Mouse (Mus musculus) cerebellum, postnatal 4 days (tissue): Measurements from ENCODE around the gene Dyrk1b.

Source experiments
- DNase-seq, 2 experiments: peaks; one replicate each; pipeline ENCODE4 v3.0.0; 2022; ENCODE audit warnings: low spot score in 2 of 2, mixed read lengths in 1 of 2

Dyrk1b gene

DNA sequence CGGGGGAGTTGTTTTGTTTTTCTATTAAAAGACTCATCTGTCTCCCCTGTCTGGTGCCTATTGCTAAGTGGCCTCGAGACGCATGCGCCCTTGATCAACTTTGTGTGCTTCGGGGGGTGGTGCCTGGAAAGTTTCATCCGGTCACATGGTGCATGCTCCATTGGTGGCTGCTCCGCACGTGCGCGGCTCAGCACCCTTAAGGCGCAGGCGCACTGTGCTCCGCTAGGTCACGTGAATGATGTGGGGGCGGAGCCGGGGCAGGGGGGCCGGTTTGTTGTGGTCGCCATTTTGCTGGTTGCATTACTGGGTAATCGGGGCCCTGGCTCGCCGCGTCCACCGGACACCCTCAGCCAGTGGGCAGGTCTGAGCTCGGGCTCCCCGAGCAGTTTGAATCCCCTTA, at the start of gene Dyrk1b:
Gene Dyrk1b, plus strand, starts transcription at position 242 of the 400 bp plus-strand sequence.
- peak; percentile 93 to 98 for DNase-seq

GRCm38 (mm10) chr7:28137613-28138012, 41.7 kb upstream of the Dyrk1b start:
- DNase-seq = peak in 1 of 2 experiments; percentile 61

DNA sequence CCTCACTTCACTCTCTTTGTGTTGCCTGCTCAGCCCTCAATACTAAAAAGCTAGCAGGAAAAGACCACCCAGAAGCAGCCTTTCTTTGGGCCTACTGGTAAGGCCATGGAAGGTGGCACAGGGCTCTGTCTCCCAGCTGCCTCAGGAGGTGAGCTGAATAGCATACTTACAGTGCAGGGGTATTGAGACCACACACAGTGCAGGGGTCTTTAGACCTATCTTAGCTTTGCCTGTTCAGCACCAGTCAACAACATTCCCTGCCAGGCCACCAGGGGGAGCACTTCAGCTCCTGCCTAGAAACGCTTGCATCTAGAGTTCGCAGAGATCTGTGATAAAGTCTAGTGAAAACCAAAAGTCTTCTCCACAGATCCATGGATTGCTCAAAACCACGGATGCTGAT, 31.0 kb upstream of the Dyrk1b start:
- peak; percentile 54 to 71 for DNase-seq

GRCm38 (mm10) chr7:28149841-28150240, 29.4 kb upstream of the Dyrk1b start:
- DNase-seq = no peak

DNA sequence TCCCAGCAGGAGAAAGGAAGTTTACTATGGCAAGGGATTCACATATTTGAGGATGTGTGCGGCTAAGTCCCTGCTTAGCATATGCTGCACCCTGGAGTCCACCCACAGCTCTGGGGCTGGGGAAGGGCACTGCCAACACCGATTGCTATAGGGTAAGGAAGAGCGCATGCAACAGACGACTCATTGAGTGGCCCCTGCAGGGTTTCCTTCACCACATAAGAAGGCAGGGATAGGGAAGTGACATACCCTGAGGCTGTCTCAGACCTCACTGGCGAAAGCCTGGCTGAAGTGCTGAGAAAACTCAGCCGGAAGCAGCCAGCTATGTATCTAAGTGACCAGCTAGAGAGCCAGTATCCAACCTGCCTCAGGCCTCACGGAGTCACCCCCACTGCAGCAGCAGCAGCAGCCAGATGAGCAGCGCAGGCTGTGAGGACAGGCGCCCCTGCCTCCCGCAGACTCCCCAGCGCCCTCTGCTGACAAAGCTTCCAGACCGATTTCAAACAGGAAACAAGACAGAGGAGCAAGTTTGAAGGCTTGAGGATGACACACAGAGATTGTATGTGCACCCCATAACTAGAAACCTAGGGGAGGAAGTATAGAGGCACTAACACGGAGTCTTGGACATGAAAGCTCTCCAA, 27.6 kb upstream of the Dyrk1b start:
- peak in 1 of 2 experiments; percentile 47 for DNase-seq

DNA sequence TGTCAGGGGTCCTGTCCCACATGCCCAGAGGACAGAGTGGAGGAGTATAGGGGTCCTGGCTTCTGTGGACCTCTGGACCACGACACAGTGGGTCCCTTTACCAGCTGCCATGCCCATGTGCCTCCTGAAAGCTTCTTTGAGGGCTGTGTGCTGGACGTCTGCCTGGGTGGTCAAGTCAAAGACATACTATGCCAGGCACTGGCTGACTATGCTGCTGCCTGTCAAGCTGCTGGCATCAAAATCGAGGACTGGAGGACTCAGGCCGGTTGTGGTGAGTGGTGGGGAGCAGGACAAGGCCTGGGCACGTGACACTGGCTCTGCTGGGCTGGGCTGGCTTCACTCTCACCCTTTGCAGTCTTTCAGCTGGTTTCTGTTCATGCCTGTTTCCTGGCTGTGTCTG, 25.7 kb upstream of the Dyrk1b start:
- peak in 1 of 2 experiments; percentile 22 for DNase-seq

DNA sequence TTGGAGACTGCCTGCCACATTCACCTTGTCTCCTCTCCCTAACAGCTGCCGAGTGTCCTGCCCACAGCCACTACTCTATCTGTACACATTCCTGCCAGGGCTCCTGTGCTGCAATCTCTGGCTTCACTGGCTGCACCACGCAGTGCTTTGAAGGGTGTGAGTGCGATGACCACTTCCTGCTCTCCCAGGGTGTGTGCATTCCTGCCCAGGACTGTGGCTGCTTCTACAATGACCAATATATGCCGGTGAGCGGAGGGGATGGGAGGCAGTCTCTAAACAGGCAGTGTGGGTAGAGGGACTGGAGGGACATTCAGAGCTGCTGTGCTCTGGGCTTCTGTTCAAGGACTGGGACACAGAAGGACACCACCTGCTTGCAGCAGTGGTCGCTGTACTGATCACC, 20.0 kb upstream of the Dyrk1b start:
- DNase-seq = no peak

GRCm38 (mm10) chr7:28159893-28160292, 19.4 kb upstream of the Dyrk1b start:
- no peak for DNase-seq

GRCm38 (mm10) chr7:28161163-28161749, 18.0 kb upstream of the Dyrk1b start:
- no peak for DNase-seq

- no peak for DNase-seq
Observed at GRCm38 (mm10) chr7:28165406-28165805, 13.9 kb upstream of the Dyrk1b start.

DNA sequence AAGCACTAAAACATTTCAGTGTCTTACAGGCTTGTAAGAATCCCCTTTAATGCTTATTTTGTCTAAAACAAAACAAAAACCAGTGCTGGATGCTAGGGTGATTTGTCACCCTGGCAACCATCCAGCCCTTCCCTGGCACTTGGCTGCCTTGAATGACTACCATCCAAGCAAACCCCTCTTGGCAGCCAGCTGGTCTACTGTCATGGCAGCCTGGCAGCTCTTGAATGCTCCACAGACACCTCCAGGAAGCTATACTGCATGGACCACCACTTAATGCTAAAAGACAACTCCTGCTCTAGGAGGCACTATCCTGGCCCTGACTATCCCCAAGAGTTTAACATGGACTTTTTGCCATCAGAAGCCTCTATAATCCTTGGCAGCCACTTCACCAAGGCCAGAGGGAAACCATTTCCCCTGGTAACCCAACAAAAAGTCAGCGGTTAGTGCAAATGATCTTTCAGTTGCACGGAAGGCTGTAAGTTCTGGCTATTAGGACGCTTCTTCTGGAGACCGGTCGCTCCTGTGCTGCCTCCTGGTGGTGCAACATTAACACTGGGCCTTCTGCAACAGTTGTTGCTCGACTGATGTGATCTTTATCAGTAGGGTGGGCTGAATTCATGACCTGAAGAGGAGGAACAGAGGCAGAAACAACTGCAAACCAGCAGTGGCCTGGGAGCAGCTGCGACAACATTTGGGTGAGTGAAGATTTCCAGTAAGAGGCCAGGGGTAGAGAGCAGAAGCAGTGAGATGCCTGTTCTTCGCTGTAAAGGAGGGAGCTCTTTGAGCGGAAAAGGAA, 10.8 kb upstream of the Dyrk1b start:
- peak in 1 of 2 experiments; percentile 78 for DNase-seq

GRCm38 (mm10) chr7:28169489-28170422, 9.5 kb upstream of the Dyrk1b start, which contains the start of gene Fbl:
Gene Fbl, plus strand, starts transcription at chr7:28169710.
- peak; percentile 63 to 89 for DNase-seq

DNA sequence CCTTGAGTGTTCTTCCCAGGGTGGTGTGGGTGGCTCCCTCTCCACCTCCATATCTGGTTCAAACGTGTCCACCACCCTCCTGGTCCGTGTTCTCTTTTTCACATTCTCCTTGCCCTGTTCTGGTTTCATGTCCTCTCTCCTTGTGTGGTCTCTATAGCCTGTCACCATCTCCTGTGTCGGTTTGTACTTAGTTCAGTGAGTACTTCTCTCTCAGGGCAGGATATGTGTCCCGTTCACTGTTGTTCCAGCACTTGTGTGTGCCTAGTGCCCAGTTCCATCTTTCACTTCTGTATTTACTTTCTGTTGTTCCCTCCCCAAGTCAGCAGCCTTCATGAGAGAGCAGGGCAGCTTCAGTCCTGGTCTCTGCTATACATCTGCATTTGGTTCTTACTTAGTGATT, 3.9 kb upstream of the Dyrk1b start:
- DNase-seq = no peak

- DNase-seq = peak; percentile 77 to 91
Observed at GRCm38 (mm10) chr7:28179741-28180377, 590 bp downstream of the Dyrk1b start.

DNA sequence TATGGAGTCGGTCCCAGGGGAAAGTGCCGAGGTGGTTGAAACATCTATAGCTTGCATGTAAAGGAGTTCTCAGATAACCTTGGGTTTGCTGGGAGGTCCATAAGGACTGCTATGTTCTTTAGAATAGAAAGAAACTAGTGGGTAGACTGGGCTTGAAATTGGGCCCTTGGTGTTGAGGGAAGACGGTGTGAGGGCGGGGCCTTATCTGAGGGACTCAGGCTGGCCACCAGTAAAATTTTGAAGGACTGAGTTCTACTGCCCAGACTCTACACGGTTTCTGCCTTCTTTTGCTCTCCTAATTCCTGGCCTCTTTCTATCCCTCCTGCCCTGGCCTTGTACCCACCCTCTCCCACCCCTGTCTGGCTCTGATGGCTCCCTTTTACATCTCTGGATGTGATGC, 1.6 kb downstream of the Dyrk1b start:
- no peak for DNase-seq

DNA sequence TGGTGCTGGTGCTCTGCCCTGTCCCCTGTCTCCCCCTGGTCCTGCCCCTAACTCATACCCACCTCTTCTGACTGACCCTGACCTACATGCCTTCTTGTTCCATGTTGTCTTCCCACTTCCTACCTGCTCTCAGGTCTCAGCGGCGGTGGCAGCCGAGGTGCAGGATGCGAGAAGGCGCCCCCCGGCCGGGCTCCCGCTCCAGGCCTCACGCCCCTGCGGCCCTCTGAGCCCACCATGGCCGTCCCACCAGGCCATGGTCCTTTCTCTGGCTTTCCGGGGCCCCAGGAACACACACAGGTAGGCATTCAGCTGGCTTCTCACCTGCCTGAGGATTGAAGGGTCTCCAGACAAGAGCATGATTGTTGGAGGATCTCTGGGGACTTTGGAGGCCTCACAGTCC, 2.1 kb downstream of the Dyrk1b start:
- DNase-seq = no peak

DNA sequence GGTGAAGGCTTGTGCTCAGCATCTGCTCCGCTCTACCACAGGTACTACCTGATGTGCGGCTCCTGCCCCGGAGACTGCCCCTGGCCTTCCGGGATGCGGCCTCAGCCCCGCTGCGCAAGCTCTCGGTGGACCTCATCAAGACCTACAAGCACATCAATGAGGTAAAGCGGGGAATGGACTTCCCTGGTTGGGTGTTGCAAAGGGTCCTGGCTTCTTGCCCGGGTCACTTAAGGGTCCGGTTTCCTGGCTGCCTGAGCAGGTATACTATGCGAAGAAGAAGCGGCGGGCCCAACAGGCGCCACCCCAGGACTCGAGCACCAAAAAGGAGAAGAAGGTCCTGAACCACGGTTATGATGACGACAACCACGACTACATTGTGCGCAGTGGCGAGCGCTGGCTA, 3.1 kb downstream of the Dyrk1b start:
- DNase-seq = no peak

DNA sequence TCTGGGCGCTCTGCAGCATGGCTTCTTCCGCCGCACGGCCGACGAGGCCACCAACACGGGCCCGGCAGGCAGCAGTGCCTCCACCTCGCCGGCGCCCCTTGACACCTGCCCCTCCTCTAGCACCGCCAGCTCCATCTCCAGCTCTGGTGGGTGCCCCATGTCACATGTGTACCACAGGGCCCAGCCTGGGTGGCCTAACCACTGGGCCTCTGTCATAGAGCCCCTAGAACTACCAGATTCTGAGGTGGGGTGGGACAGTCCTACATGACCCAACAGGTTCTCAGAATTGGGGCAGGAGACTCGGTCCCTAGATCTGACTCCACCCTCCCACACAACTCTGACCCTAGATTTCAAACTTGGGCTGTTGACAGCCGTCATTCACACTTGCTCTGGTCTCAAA, 6.6 kb downstream of the Dyrk1b start:
- DNase-seq = no peak

GRCm38 (mm10) chr7:28186631-28187030, 7.4 kb downstream of the Dyrk1b start:
- no peak for DNase-seq

- no peak for DNase-seq
Observed at GRCm38 (mm10) chr7:28191489-28191888, 12.2 kb downstream of the Dyrk1b start.

- DNase-seq = no peak
Observed at GRCm38 (mm10) chr7:28191903-28192302, 12.6 kb downstream of the Dyrk1b start.
